Mouse (Mus musculus) midbrain, postnatal 0 days (tissue): ENCODE measurements around the gene Grm4. TPM values are rescaled to one million over a fixed set of nuclear protein-coding genes. Genes with fewer than 3 reads are reported as not detected.

Experiments used
- ATAC-seq: fragments of 200-750 bp; cut with Nextera tagmentation; 2 replicates; pipeline ENCODE4 v1.8.0; 2017; ENCODE audit warnings: moderate number of reproducible peaks, mild to moderate bottlenecking, moderate TSS enrichment, moderate library complexity; ENCODE audit not compliant: low FRiP score
- DNase-seq: peaks from one replicate; pipeline ENCODE4 v3.0.0-alpha.2; 2015; ENCODE audit warnings: low spot score
- H3K27ac ChIP-seq: fragments of 300-500 bp; sonication (generic); 2 replicates; pipeline ENCODE4 v1.5.1; 2014; ENCODE audit warnings: low read depth, mild to moderate bottlenecking, low read length, mixed read lengths
- H3K27me3 ChIP-seq: fragments of 300-500 bp; sonication (generic); 2 replicates; pipeline ENCODE4 v1.6.1; 2014; ENCODE audit warnings: low read length, control low read depth, mixed read lengths; ENCODE audit not compliant: insufficient read depth
- H3K36me3 ChIP-seq: fragments of 300-500 bp; sonication (generic); 2 replicates; pipeline ENCODE4 v1.6.1; 2014; ENCODE audit warnings: low read length, control low read depth, mixed read lengths; ENCODE audit not compliant: insufficient read depth
- H3K4me1 ChIP-seq: fragments of 300-500 bp; sonication (generic); 2 replicates; pipeline ENCODE4 v1.6.1; 2014; ENCODE audit warnings: mild to moderate bottlenecking, control low read depth, antibody characterized with exemption, low read length, mixed read lengths; ENCODE audit not compliant: insufficient read depth
- H3K4me2 ChIP-seq: fragments of 300-500 bp; sonication (generic); 2 replicates; pipeline ENCODE4 v1.6.1; 2014; ENCODE audit warnings: low read depth, mild to moderate bottlenecking, low read length, mixed read lengths; ENCODE audit not compliant: poor library complexity, severe bottlenecking
- H3K4me3 ChIP-seq: fragments of 300-500 bp; sonication (generic); 2 replicates; pipeline ENCODE4 v1.5.1; 2014; ENCODE audit warnings: low read depth, mild to moderate bottlenecking, low read length, moderate library complexity
- H3K9ac ChIP-seq: fragments of 300-500 bp; sonication (generic); replicated peaks from 2 replicates; pipeline ENCODE4 v1.6.1; 2014; ENCODE audit warnings: mild to moderate bottlenecking, low read length, moderate library complexity, mixed read lengths; ENCODE audit not compliant: poor library complexity, severe bottlenecking
- H3K9me3 ChIP-seq: fragments of 300-500 bp; sonication (generic); 2 replicates; pipeline ENCODE4 v1.6.1; 2016; ENCODE audit warnings: low read length, control low read depth
- CTCF ChIP-seq: IDR thresholded peaks from 2 replicates; pipeline ENCODE4 v1.5.1; 2016; ENCODE audit warnings: antibody characterized with exemption, mild to moderate bottlenecking
- WGBS: fragments of 180-500 bp; shearing (Covaris S2); extraction: QIAGEN DNeasy Blood & Tissue Kit; methylation state at CpG from one replicate; pipeline ENCODE4 v1.1.7; 2014; 5-methylcytosine and 5-hydroxymethylcytosine counted together
- polyA plus RNA-seq: library from polyadenylated mRNA; unstranded; fragments of >200 nt; fragmentation: Nextera tagmentation; extraction: Ambion mirVana; gene quantifications from 2 replicates; pipeline ENCODE4 v1.2.1, GENCODE M21; 2015
- total RNA-seq: library from RNA; depleted of rRNA; stranded (reverse); fragments of >200 nt; gene quantifications from 2 replicates; pipeline ENCODE4 v1.2.3, GENCODE M21; 2014; rRNA removed

The Grm4 gene
- total RNA-seq (37.6 and 54.0 TPM in 2 replicates), polyA plus RNA-seq (11.1 and 12.5 TPM in 2 replicates)

- Histone ChIP-seq H3K9ac (no peak within 1 kb of the TSS), H3K36me3 (no peaks in the 10 kb centered on the region), H3K9me3 (no peaks in the 10 kb centered on the region), H3K27ac (no peak within 1 kb of the TSS), H3K4me3 (peak within 1 kb of the TSS; percentile 19; the same call in 1 of the 2 replicates), H3K4me1 (peaks cover 8% of the 10 kb centered on the region; the same call in 1 of the 2 replicates), H3K27me3 (no peaks in the 10 kb centered on the region; the same call in 1 of the 2 replicates), H3K4me2 (peak within 1 kb of the TSS; percentile 51)
- no peak for ATAC-seq
- DNase-seq, result no peak
- WGBS, result 75% methylated on average over 5 of the region's 5 CpGs
- no peak for TF ChIP-seq CTCF
These were observed at the start of gene Grm4 for GRCm38 (mm10) chr17:27521303-27521702. Gene Grm4 (minus strand): TSS chr17:27521403.

GRCm38 (mm10) chr17:27568228-27568627, 47.0 kb upstream of the Grm4 start:
- Histone ChIP-seq H3K4me1 (peaks cover 4% of the 10 kb centered on the region), H3K36me3 (no peaks in the 10 kb centered on the region), H3K4me2 (no peak overlapping the region), H3K27ac (no peak overlapping the region), H3K9ac (no peak overlapping the region), H3K4me3 (no peak overlapping the region), H3K27me3 (no peaks in the 10 kb centered on the region), H3K9me3 (no peaks in the 10 kb centered on the region)
- 85% methylated on average over 5 of the region's 5 CpGs for WGBS
- TF ChIP-seq CTCF, result no peak
- no peak for DNase-seq
- ATAC-seq, result no peak

GRCm38 (mm10) chr17:27565942-27566267, 44.7 kb upstream of the Grm4 start:
- Histone ChIP-seq H3K4me3 (peak overlapping the region; percentile 68), H3K9me3 (no peaks in the 10 kb centered on the region), H3K27ac (peak overlapping the region; percentile 72), H3K9ac (peak overlapping the region; percentile 68), H3K36me3 (peaks cover 5% of the 10 kb centered on the region; the same call in 1 of the 2 replicates), H3K27me3 (no peaks in the 10 kb centered on the region), H3K4me2 (peak overlapping the region; percentile 85), H3K4me1 (peaks cover 4% of the 10 kb centered on the region)
- no peak for ATAC-seq
- DNase-seq, result no peak
- WGBS, result under 1% methylated on average over 13 of the region's 13 CpGs
- TF ChIP-seq CTCF, result no peak

GRCm38 (mm10) chr17:27565163-27565941, 44.1 kb upstream of the Grm4 start, which contains the start of gene AI413582:
Gene AI413582 (minus strand): TSS chr17:27565756.
- Histone ChIP-seq H3K36me3 (peaks cover 5% of the 10 kb centered on the region; the same call in 1 of the 2 replicates), H3K27ac (peak within 1 kb of the TSS; percentile 72), H3K27me3 (no peaks in the 10 kb centered on the region), H3K9me3 (no peaks in the 10 kb centered on the region), H3K9ac (peak within 1 kb of the TSS; percentile 79), H3K4me2 (peak within 1 kb of the TSS; percentile 85), H3K4me3 (peak within 1 kb of the TSS; percentile 68), H3K4me1 (peaks cover 4% of the 10 kb centered on the region)
- TF ChIP-seq CTCF, result peak; percentile 91
- ATAC-seq, result peak; percentile 93
- peak; percentile 95 for DNase-seq
- WGBS, result under 1% methylated on average over 54 of the region's 58 CpGs

GRCm38 (mm10) chr17:27564391-27565162, 43.4 kb upstream of the Grm4 start:
- H3K9me3 ChIP-seq, result no peaks in the 10 kb centered on the region
- H3K9ac ChIP-seq, result peak overlapping the region; percentile 79
- no peaks in the 10 kb centered on the region for H3K27me3 ChIP-seq
- ATAC-seq, result no peak
- peaks cover 4% of the 10 kb centered on the region for H3K4me1 ChIP-seq
- peak overlapping the region; percentile 40 for H3K27ac ChIP-seq
- peak; percentile 46 for DNase-seq
- 11% methylated on average over 20 of the region's 20 CpGs for WGBS
- H3K4me3 ChIP-seq, result peak overlapping the region; percentile 68
- H3K4me2 ChIP-seq, result peak overlapping the region; percentile 85
- TF ChIP-seq CTCF, result peak; percentile 57
- peaks cover 7% of the 10 kb centered on the region for H3K36me3 ChIP-seq
